Mouse (Mus musculus) spleen, adult 12 weeks (tissue): Measurements from ENCODE around the gene Gm45753.

ENCODE experiments used
- DNase-seq: peaks from one replicate; pipeline ENCODE4 v3.0.0; 2022; ENCODE audit warnings: low spot score

The Gm45753 gene

DNA sequence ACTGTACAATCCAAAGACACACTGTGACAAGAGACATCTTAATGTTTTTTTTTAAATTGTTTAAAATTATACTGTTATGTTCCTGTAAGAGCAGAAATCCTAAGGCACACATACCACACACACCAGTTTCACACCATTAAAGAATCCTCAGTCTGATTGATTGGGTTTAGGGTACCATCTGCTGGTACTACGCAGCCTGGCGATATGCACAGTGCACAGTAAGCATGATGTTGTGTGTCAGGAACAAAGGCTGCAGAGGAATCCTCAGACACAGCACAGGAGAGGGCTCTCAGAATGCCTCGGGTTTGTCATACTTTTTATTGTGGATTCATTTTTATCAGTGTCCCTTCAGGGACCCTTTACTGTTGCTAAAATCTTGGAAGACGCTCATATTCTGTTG lies 33.9 kb downstream of the Gm45753 start:
- DNase-seq: no peak

DNA sequence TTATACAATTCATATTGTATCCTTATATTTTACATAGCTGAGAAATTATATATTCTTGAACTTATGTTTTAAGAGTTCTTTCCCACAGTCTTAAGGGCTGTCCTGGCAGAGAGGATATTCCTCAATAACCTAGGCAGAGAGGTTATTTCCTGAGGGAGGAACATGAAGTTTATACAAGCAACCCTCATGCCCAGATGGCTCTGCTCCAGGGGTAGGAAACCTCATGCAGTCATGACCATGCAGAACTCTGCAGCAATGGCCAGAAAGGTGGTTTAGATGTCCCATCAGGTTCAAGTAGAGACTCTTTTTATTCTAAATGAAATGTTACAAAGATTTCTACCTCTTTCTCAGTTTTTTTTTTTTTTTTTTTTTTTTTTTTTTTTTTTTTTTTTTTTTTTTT lies 39.2 kb downstream of the Gm45753 start:
- DNase-seq: no peak

DNA sequence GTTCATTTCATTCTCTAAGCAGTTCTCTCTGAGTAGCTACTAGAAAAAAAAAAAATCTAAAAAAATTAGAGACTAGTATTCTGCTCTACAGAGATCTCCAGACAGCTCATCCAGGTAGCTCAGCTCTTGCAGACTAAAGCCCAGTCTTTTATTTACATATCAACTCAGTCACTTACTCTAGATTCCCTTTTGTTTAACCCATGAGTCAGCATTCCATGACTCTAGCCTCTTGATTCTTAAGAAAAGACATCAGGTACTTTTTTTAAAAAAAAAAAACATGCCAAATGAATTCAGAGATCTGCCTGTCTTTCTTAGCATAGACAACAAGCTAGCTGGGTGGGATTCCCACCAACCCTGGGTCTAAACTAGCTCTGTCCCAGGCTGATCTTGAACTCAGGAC lies 39.8 kb downstream of the Gm45753 start:
- DNase-seq: no peak

DNA sequence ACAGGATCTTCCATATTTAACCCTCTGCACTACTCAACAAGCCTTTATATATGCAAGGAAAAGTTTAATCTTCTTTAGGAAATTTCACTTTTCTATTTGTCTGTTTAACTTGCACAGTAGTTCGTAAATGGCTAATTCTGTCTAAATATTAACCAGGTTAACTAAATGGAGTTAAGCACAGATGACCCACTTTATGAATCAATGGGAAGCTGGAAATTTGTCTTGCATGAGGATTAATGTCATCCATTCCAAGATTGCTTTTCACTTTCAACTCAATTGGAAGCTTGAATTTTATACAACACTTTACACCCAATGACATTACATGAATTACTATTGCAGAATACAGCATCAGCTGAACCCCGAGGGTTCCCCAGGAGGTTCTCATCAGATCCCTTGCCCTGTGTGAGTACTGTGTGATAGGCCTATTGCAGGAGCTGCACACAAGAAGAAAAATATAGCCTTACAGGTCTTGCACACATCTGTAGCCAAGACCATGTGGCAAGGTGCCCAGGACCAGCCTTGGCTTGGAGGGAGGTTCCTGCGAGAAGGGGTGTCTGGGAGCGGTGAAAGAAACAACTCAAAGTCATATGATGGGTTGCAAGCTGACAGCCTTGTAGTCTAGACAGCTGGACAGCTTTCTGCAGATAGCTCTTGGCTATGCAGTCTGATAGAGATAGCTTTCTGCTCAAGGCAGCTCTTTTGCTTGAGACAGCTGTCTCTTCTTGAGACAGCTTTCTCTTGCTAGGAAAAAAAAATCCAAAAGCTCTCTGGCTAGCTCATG lies 40.5 kb downstream of the Gm45753 start:
- no peak for DNase-seq

DNA sequence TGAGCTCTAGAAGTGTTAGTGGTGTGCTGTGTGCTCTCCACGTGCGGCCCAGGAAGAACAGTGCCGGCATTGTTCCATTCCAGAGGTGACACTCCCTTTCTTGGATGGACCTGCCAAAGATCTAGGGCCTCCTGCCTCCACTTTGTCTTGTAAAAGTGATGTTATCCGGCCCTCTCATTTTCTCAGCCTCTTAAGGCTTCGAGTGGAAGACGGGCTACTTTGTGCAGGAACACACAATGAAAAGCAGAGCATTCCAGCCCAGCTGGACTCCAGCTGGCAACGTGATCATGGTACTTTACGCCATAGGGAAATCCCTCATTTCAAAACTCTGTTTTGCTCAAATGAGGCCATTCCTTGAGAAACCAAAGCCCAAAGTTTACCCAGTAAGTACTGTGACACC lies 41.3 kb downstream of the Gm45753 start:
- no peak for DNase-seq

DNA sequence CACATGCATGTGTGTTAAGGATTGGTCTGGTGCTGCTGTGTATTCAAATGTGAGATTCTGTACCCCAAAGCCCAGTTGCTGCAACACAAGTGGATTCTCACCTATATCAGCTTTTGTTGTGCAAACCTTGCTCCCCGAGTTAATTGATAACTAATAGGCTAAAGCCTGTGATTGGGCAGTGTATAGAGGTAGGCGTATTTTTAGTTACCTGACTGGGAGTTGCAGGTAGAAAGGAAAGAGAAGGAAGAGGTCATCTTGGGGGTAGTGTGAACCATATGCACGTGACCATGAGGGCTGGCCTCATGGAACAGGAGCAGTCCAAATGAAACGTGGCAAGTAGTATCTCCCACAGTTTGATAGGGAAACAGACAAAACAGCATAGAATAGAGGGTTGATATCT lies 43.3 kb downstream of the Gm45753 start:
- no peak for DNase-seq

DNA sequence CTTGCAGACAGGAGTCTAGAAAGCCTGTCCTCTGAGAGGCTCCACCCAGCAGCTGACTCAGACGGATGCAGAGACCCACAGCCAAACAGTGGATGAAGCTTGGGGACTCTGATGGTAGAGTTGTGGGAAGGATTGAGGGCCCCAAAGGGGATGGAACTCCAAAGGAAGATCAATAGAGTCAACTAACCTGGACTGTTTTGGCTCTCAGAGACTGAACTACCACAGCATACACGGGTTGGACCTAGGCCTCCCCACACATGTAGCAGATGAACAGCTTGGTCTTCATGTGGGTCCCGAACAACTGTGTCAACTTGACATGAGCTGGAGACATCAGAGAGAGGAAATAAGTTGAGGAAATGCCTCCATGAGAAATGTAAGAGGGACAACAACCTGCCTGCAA lies 45.4 kb downstream of the Gm45753 start:
- DNase-seq: no peak

DNA sequence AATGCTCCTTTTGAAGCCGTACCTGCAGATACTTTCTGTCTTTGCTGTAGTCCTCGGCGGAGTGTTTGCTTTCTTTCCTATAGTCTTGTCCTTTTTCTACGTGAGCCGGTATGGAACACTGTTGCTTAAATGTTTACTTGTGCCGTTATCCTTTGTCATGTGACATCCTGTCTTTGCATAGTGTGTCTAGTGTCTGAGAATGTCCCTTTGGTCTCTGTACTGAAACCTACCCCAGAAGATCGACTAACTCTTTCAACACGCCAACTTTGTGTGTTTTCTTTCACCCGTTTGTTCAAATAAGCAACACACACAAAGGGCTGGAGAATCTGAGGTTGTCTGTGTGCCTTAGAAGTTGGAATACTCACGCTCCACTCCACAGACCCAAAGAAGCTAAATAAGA lies 46.3 kb downstream of the Gm45753 start, which contains the start of gene F11:
TSS of gene F11 (minus strand) at position 112 of the 400 bp plus-strand sequence.
- no peak for DNase-seq

DNA sequence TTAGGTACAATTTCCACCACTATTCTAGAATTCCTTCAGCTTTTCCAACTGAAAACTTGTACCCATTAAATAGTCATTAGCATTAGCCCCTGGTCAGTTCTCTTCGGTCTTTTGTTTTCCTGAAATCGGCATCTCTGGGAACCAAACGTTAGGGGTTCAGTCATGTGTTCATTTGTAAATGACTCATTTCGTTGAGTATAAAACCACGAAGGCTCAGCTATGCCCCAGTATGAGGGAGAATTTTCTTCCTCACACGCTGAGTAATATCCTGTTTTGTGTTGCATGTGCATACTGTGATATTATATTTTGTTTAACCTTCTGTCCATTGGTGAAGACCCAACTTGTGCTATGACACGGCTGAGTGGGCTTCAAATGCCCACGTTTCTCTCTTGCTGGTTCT lies 49.8 kb downstream of the Gm45753 start:
- DNase-seq: no peak

DNA sequence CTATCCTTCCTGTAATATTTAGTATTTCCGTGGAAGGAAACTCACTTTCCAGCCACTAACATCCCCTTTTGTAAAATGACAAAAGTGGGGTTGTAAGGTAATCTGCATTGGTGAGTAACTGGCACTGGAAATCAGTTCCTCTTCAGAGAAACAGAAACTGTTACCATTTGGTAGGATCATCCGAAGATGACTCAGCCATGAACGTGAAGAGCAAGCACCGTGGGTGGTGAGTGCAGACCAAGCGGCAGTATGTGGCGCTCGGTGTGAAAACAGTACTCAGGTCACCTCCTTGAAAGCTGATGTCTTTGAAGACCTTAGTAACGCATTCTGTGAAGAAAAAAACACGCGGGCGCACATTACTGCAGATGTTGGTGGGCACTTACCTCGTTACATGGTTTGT lies 53.2 kb downstream of the Gm45753 start:
- no peak for DNase-seq

DNA sequence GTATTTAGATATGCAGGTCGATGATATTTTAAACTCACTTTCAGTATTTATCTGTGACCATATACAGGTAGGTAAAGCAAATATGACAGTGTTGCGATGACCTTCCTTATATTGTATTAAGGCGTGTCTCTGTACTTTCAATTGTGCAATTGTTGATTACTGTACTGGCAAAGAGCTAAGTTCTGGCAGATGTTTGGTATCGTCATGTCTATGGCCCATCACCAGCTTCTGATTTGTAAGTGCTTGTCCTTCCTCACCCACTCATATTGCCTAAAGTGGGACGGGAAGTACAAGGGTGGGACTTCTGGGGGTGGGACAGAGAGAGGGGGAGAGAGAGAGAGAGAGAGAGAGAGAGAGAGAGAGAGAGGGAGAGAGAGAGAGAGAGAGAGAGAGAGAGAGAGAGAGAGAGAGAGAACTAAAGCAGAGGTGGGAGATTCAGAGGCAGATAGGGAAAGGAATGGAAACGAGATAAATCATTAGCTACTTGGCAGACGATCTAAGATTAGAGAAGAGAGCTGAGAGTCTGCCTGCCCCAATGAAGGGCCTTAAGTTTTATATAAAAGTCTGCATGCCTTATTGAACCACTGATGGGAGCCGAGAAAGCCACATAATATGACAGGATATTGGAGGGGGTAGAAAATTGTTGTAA lies 53.9 kb downstream of the Gm45753 start:
- DNase-seq: no peak

DNA sequence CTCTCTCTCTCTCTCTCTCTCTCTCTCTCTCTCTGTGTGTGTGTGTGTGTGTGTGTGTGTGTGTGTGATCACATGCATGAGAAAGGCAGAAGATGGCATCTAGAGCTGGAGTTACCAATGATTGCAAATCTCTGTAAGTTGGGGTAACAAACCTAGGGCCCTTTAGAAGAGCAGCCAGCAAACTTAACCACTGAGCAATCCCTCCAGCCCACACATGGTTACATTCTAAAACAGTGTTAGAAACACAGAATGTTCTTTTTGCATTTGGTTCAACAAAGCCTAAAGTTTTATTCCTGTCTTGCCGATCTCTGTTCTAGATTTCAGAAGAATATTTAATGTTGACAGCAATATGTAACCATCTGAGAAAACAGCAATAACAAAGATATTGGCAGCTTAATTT lies 54.7 kb downstream of the Gm45753 start:
- DNase-seq: no peak

DNA sequence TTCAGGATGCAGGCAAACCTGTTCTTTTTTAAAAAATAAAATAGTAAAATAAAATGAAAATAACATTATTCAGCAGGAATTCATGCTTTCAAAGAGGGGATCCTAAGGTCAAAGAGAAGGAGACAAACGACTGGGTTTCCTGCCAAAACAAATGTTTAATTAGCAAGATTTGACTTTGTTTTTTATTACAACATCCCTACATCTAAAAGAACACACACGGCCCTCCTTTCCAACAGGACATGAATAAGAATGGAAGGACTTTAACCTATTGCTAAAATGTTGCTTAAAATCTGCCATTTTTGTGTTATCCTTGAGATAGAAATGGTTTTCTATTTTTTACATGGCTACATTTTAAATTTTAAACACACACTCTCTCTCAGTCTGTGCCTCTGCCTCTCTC lies 55.2 kb downstream of the Gm45753 start:
- no peak for DNase-seq

DNA sequence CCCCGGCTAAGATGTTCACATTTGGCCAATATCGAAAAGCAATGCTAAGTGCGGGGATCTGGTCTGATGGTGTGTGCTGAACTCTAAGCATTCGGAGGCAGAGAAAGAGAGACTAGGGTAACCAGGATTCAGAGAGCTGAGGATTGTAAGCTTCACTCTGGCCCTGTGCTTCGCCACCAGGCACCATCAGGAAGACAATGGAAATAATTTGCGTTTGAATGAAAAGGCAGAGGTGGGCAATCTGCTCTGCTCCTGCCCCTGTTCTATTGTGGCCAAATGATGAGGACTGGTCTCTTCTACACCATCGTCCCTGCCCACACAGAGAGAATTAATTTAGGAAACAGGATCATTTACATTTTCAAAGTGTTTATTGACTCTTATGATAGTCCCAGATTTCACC lies 62.0 kb downstream of the Gm45753 start:
- no peak for DNase-seq

DNA sequence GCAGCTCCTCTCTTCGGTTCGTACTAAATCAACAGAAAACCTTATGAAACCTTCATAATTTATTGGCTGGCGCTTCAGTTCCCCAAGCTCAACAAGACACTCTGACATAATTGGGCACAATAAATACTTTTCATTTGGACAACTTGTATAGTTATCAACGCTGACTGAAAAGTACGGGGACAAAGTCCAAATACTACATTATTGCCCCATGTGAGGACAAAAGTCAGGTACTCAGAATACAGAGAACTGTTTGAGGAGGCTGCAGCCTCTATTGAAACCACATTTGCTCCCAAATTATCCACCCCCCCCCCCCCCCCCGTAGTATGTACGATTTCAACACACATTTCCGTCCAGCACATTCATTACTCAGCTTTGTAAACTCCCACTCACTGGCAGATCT lies 68.9 kb downstream of the Gm45753 start:
- no peak for DNase-seq

DNA sequence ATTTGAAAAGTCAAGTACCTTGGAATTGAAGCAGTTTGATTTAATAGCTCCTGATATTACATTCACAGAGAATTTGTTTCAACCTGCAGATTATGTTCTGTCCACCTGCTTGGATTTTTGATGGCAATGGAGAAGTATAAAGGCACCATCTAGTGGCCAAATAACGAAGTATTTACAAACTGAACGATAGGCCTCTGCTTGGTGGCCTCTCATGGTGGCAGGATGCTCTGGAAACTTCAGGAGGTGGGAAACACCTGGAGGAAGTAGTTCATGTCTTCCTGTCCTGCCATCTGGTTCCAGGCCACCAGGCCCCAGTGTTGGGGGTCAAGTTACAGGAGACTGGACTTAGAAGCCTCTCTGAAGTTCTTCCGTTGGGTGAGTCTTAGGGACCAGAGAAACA lies 70.0 kb downstream of the Gm45753 start:
- DNase-seq: no peak

DNA sequence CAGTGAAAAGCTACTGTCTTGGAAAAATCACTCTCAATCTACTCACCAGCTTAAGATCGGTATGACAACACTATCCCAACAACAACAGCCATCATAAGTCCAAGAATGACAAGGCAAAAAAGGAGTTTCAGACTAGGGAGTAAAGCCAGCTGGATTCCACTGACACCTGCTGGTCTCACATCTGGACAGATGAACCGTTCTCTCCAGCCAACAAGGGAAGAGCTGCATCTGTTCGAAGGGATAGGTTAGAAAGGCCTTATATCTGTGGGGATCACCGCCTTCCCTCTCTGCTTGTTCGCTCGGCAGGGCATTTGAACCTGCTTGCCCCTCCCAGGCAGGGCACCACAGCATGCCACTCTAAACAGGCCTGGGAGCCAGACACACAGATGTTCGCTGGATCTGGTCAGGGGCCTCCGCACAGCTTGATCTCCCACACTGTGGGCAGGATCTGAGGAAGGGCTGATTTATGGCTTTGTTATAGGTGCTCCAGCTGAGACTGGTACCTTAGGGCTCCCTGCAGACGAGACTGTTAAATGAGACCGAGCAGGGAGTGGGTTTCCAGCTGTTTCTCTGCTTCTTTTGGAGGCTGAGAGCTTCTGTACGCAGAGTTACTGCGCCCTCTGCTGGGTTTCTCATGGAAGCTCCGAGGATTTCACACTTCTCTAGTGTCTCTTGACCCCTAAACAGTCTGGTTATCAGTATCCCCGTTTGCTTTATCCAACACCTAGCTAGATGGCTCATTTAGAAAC lies 71.9 kb downstream of the Gm45753 start:
- no peak for DNase-seq

DNA sequence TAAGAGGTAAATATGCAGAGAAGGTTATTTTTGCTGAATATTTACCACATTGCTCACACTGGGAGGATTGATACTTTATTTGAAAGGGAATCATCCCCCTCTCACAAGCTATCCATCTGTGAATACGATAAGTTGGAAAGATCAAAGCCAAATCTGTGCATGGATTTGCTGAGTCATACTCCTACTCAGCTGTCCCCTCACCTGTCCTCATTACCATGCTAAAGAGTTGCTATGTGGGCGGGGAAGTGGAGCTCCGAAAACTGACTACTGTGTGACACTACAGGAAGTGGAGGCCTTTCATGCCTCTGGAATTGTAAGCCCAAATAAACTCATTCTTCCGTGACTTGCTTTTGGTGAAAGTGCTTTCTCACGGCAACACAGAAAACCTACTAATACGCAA lies 73.0 kb downstream of the Gm45753 start:
- DNase-seq: no peak

DNA sequence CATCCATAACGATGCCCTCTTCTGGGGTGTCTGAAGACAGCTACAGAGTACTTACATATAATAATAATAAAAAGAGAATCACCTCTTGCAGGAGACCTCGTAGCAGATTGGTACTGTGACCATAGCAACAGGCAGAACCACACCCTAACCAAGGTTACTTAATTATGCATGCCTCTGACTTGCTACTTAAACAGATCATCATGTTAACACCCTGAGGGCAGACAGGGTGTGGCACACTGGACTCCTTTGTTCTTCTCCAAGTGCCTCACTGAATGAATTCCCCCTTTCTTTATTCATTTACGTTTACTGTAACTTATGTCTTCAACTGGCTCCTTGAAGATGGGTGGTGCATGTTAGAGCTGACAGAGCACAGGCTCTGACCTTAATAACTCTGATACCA lies 75.0 kb downstream of the Gm45753 start:
- DNase-seq: no peak
